Mouse (Mus musculus): ENCODE measurements around the gene Pcbp1. TPM values are rescaled to one million over a fixed set of nuclear protein-coding genes. Genes with fewer than 3 reads are reported as not detected.
A peak's percentile ranks its signal among the peaks of the same experiment; 100 is the strongest.

The Pcbp1 gene
- 74.2 and 83.5 TPM in 2 replicates for total RNA-seq (2012; rRNA removed)
- polyA plus RNA-seq (2012; ENCODE audit: insufficient read depth in 1 of 2, insufficient read length in 2 of 2, low read depth in 1 of 2, low replicate concordance in 2 of 2, missing spikeins in 1 of 2) = 100 to 1,000 TPM in 1 of 2 experiments, not detected in 1; 385 TPM

- peak; percentile 95 for DNase-seq (ENCODE audit: low read depth, low spot score)
- Histone ChIP-seq H3K36me3 (ENCODE audit: control insufficient read depth in 1 of 2, insufficient read depth in 2 of 2, low read length in 2 of 2) (peaks cover 6 to 19% of the 10 kb centered on the region in 2 experiments), H3K79me2 (ENCODE audit: control insufficient read depth, insufficient read depth, low read length, poor library complexity) (peaks cover 40% of the 10 kb centered on the region), H3K9ac (ENCODE audit: control insufficient read depth, low read depth, low read length, poor library complexity, severe bottlenecking) (peak within 1 kb of the TSS; percentile 100), H3K27ac (ENCODE audit: control insufficient read depth, low read depth, low read length) (peak within 1 kb of the TSS; percentile 99), H3K4me1 (ENCODE audit: control insufficient read depth in 1 of 2, insufficient read depth in 2 of 2, low read length in 2 of 2) (peaks cover 9 to 10% of the 10 kb centered on the region in 2 experiments; a peak in 3 of 4 replicates), H3K9me3 (replicated peaks; ENCODE audit: insufficient read depth, low read length) (no peaks in the 10 kb centered on the region), H3K27me3 (ENCODE audit: control insufficient read depth in 1 of 2, insufficient read depth in 2 of 2, low read length in 2 of 2) (no peaks in the 10 kb centered on the region), H3K4me3 (ENCODE audit: control insufficient read depth in 1 of 2, insufficient read depth in 1 of 2, low read depth in 2 of 2, low read length in 2 of 2) (peak within 1 kb of the TSS; percentile 88 to 92)
- TF ChIP-seq NELFE (IDR thresholded peaks at IDR 0.05; ENCODE audit: low read depth, low read length) (peak; percentile 37; the same call in 1 of the 2 replicates), ZNF384 (IDR thresholded peaks at IDR 0.05; ENCODE audit: low read depth, low read length) (peak; percentile 96), TAL1 (IDR thresholded peaks at IDR 0.05; ENCODE audit: low read length) (no peak), JUND (IDR thresholded peaks at IDR 0.05; ENCODE audit: low read depth, low read length) (no peak), TBP (IDR thresholded peaks at IDR 0.05; ENCODE audit: low read depth, low read length) (peak; percentile 25; the same call in 1 of the 2 replicates), ELF1 (IDR thresholded peaks at IDR 0.05; ENCODE audit: low read depth, low read length) (peak; percentile 72), BHLHE40 (IDR thresholded peaks at IDR 0.05; ENCODE audit: borderline replicate concordance, low read depth, low read length) (peak; percentile 82), ZMIZ1 (IDR thresholded peaks at IDR 0.05; ENCODE audit: low read depth, low read length) (peak; percentile 34; the same call in 1 of the 2 replicates), GATA1 (IDR thresholded peaks at IDR 0.05; ENCODE audit: low read depth, low read length) (no peak), ZKSCAN1 (IDR thresholded peaks at IDR 0.05; ENCODE audit: low read depth, low read length) (no peak), MAFK (IDR thresholded peaks at IDR 0.05; ENCODE audit: borderline replicate concordance, low read depth, low read length) (no peak), CHD2 (IDR thresholded peaks at IDR 0.05; ENCODE audit: low read length) (peak; percentile 66), USF1 (IDR thresholded peaks at IDR 0.05; ENCODE audit: low read depth, low read length) (peak; percentile 83), MYC (IDR thresholded peaks at IDR 0.05; ENCODE audit: low read depth, low read length) (peak; percentile 96), NRF1 (IDR thresholded peaks at IDR 0.05; ENCODE audit: insufficient read depth, low read depth, low read length, poor library complexity, severe bottlenecking) (peak; percentile 83), SIN3A (IDR thresholded peaks at IDR 0.05; ENCODE audit: low read length) (peak; percentile 76), ETS1 (IDR thresholded peaks at IDR 0.05; ENCODE audit: low read depth, low read length) (peak; percentile 49; the same call in 1 of the 2 replicates), CTCF (IDR thresholded peaks at IDR 0.05 in 2 of 3, conservative IDR thresholded peaks at IDR 0.05 in 1 of 3; ENCODE audit: control insufficient read depth in 1 of 3, insufficient read depth in 1 of 3, low read depth in 2 of 3, low read length in 3 of 3, poor library complexity in 1 of 3, severe bottlenecking in 1 of 3) (0 out of 6 replicates have a peak, but pooled peaks of 1 of the 3 experiments have one; percentile 8), KAT2A (conservative IDR thresholded peaks at IDR 0.05; ENCODE audit: low read depth, low read length) (peak; percentile 73), EP300 (IDR thresholded peaks at IDR 0.05; ENCODE audit: low read depth in 1 of 2, low read length in 2 of 2) (peak in 1 of 2 experiments; percentile 43; a peak in 2 of 4 replicates), MXI1 (IDR thresholded peaks at IDR 0.05; ENCODE audit: low read depth, low read length) (peak; percentile 79), RCOR1 (IDR thresholded peaks at IDR 0.05; ENCODE audit: low read depth, low read length) (peak; percentile 26; the same call in 1 of the 2 replicates), MEF2A (IDR thresholded peaks at IDR 0.05; ENCODE audit: extremely low read depth, insufficient replicate concordance, low read depth, low read length, poor library complexity, severe bottlenecking) (0 out of 2 replicates have a peak, but pooled peaks have one; percentile 10), MAZ (IDR thresholded peaks at IDR 0.05; ENCODE audit: low read depth, low read length) (peak; percentile 65), TCF12 (IDR thresholded peaks at IDR 0.05; ENCODE audit: low read depth, low read length) (peak; percentile 29), POLR2AphosphoS2 (IDR thresholded peaks at IDR 0.05; ENCODE audit: low read length) (no peak), USF2 (IDR thresholded peaks at IDR 0.05; ENCODE audit: borderline replicate concordance in 1 of 2, insufficient read depth in 1 of 2, low read depth in 1 of 2, low read length in 2 of 2) (0 out of 4 replicates have a peak, but pooled peaks of 1 of the 2 experiments have one; percentile 25), GABPA (IDR thresholded peaks at IDR 0.05; ENCODE audit: low read depth, low read length) (0 out of 2 replicates have a peak, but pooled peaks have one; percentile 34), POLR2AphosphoS5 (IDR thresholded peaks at IDR 0.05; ENCODE audit: borderline replicate concordance, low read depth, low read length) (no peak; the same call in 1 of the 2 replicates), HCFC1 (IDR thresholded peaks at IDR 0.05; ENCODE audit: low read depth, low read length) (peak; percentile 84), RAD21 (IDR thresholded peaks at IDR 0.05; ENCODE audit: low read depth, low read length) (no peak), MAX (IDR thresholded peaks at IDR 0.05; ENCODE audit: low read length) (peak; percentile 92)
Observed at GRCm38 (mm10) chr6:86526032-86526960, at the start of gene Pcbp1. Gene Pcbp1 (minus strand): TSS chr6:86526321.
